Mouse (Mus musculus) T-helper 17 cell (primary cell): ENCODE measurements around the gene Sclt1.

Experiments
- in situ Hi-C, 2 experiments: fragments of 300-600 bp; cut with MboI, MseI; formaldehyde crosslinking; loops; 1 replicate in 1 of 2; 2 replicates in 1 of 2; pipeline ENCODE4 v1.15.1; 2025; ENCODE audit warnings: high pct_unique_total_duplicates in 2 of 2

The Sclt1 gene

GRCm38 (mm10) chr3:41588495-41588894 is 153.8 kb downstream of the Sclt1 start:
- in situ Hi-C loops = no loop called here

DNA sequence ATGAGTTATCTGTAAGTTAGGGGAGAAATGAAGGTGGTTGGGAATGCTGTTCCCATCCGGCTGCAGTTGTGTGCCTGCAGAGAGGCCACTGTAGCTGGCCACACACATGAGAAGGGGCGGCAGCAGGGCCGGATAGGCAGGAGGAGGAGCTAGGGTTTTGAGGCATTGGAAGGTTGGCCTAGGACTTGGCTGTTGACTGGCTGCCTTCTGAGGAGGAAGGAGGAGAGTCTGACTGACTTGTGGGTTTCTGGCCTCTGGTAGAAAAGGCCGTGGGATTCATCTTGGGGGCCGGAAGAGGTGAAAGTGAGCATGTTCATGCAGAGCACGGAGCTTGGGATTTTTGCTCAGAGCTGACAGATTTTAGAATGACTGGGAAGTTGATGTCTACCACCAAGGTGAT is 154.7 kb downstream of the Sclt1 start:
- in situ Hi-C loops = no loop called here

DNA sequence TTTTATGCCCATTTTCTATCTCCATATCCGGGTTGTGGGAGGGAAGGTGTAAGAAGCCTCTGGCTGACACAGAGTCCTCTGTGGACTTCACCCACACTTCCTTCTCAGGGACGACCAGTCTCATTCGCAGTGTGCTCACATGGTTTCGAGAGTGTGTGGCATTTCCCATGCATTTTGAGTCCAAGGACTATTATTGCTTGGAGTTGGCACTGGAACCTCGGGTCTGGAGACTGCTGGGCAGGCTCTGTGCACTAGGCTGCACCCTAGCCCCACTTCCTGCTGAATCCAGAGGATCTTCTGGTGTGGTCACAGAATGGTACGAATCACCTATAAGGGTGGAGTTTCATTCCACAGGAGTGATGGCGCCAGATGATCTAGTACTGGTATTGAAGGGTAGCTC is 155.4 kb downstream of the Sclt1 start:
- in situ Hi-C loops = no loop called here

DNA sequence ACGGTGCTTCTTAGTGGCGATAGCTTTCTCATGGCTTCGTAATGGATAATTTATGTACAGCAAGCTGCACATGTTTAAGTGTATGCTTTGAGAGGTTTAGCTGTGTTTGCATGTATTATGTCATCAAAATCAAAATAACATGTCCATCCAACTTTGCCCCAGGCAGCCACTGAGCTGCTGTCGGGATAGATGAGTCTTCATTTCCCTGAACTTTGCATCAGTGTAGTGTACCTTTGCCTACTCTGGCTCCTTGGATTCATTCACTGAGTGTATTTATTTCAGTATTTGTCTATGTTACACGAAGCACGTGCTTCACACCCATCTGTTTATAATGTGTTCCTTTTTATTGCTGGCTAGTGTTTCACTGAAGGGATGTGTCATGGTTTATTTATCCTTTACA is 156.0 kb downstream of the Sclt1 start:
- in situ Hi-C loops = no loop called here

- in situ Hi-C loops = no loop called here
Measured at GRCm38 (mm10) chr3:41585548-41585947, 156.8 kb downstream of the Sclt1 start.

GRCm38 (mm10) chr3:41583621-41584020 is 158.7 kb downstream of the Sclt1 start:
- in situ Hi-C loops = no loop called here

DNA sequence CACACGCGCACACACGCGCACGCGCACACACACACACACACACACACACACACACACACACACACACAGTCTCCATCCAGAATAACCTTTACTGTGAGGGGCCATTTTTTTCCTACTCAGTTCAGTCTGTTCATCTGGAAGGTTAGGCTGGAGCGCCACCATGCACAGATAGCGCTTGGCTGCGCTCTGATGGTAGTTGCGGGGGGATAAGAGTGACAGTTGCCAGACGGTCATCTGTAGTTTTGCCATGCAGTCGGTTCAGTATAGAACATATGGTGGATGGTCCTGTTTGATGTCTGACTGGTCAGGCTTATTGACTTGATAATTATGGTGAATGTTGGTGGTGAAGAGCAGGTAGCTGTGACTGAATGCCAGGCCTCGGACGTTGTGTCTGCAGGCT is 159.2 kb downstream of the Sclt1 start:
- in situ Hi-C loops = no loop called here

- in situ Hi-C loops = no loop called here
Measured at GRCm38 (mm10) chr3:41582256-41582655, 160.1 kb downstream of the Sclt1 start.

GRCm38 (mm10) chr3:41581436-41581835 is 160.9 kb downstream of the Sclt1 start:
- in situ Hi-C loops = no loop called here

- in situ Hi-C loops = no loop called here
Measured at GRCm38 (mm10) chr3:41580401-41581323, 161.7 kb downstream of the Sclt1 start.

- in situ Hi-C loops = no loop called here
Measured at GRCm38 (mm10) chr3:41579873-41580272, 162.4 kb downstream of the Sclt1 start.

DNA sequence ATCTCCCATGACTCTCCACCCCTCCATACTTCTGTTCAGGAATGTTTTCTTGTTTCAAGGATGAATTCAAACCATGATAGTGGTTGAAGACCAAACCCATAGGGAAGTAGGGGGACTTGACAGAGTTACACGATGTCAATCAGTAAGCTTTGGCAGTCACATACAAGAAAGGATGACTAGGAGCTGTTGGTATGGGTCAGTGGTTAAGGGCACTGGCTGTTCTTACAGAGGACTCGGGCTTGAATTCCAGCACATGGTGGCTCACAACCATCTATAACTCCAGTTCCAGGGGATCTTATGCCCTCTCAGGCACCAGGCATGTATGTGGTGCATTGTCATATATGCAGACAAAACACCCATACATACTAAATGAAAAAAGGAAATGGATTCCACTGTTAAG is 165.1 kb downstream of the Sclt1 start:
- in situ Hi-C loops = no loop called here
